Mouse (Mus musculus): ENCODE measurements around the gene Spn. TPM values are rescaled to one million over a fixed set of nuclear protein-coding genes. Genes with fewer than 3 reads are reported as not detected.

Spn gene
- polyA plus RNA-seq, 1 experiment = 49.2 TPM

GRCm38 (mm10) chr7:127139100-127139499 lies 1.5 kb upstream of the Spn start:
- WGBS = 65% methylated on average over 7 of the region's 7 CpGs
- Histone ChIP-seq H3K4me3 (replicated peaks; ENCODE audit: control insufficient read depth, low read depth, low read length) (no peak overlapping the region), H3K4me1 (ENCODE audit: control insufficient read depth, insufficient read depth, low read length) (peaks cover 10% of the 10 kb centered on the region; the same call in 1 of the 2 replicates), H3K27ac (ENCODE audit: control insufficient read depth, insufficient read depth, low read depth, low read length, poor library complexity) (no peak overlapping the region)
- TF ChIP-seq POLR2A (IDR thresholded peaks at IDR 0.05; ENCODE audit: borderline replicate concordance, control insufficient read depth, low read depth, low read length) (no peak), CTCF (IDR thresholded peaks at IDR 0.05; ENCODE audit: control insufficient read depth, insufficient read depth, low read length) (no peak)

- H3K4me3 ChIP-seq (replicated peaks; ENCODE audit: control insufficient read depth, low read depth, low read length) = peak overlapping the region; percentile 63
- H3K27ac ChIP-seq (ENCODE audit: control insufficient read depth, insufficient read depth, low read depth, low read length, poor library complexity) = peak overlapping the region; percentile 75
- H3K4me1 ChIP-seq (ENCODE audit: control insufficient read depth, insufficient read depth, low read length) = peaks cover 15% of the 10 kb centered on the region; the same call in 1 of the 2 replicates
- TF ChIP-seq POLR2A (IDR thresholded peaks at IDR 0.05; ENCODE audit: borderline replicate concordance, control insufficient read depth, low read depth, low read length) = no peak; the same call in 1 of the 2 replicates
- TF ChIP-seq CTCF (IDR thresholded peaks at IDR 0.05; ENCODE audit: control insufficient read depth, insufficient read depth, low read length) = no peak
- 5% methylated on average over 22 of the region's 22 CpGs for WGBS
Observed at GRCm38 (mm10) chr7:127136181-127137071, 1.2 kb downstream of the Spn start.

GRCm38 (mm10) chr7:127134821-127135447 lies 2.7 kb downstream of the Spn start:
- no peak for TF ChIP-seq CTCF (IDR thresholded peaks at IDR 0.05; ENCODE audit: control insufficient read depth, insufficient read depth, low read length)
- no peak for TF ChIP-seq POLR2A (IDR thresholded peaks at IDR 0.05; ENCODE audit: borderline replicate concordance, control insufficient read depth, low read depth, low read length)
- Histone ChIP-seq H3K4me1 (ENCODE audit: control insufficient read depth, insufficient read depth, low read length) (peaks cover 14% of the 10 kb centered on the region; the same call in 1 of the 2 replicates), H3K27ac (ENCODE audit: control insufficient read depth, insufficient read depth, low read depth, low read length, poor library complexity) (peak overlapping the region; percentile 83), H3K4me3 (replicated peaks; ENCODE audit: control insufficient read depth, low read depth, low read length) (peak overlapping the region; percentile 59)
- 3% methylated on average over 11 of the region's 11 CpGs for WGBS

- peaks cover 17% of the 10 kb centered on the region; the same call in 1 of the 2 replicates for H3K4me1 ChIP-seq (ENCODE audit: control insufficient read depth, insufficient read depth, low read length)
- H3K4me3 ChIP-seq (replicated peaks; ENCODE audit: control insufficient read depth, low read depth, low read length) = no peak overlapping the region
- H3K27ac ChIP-seq (ENCODE audit: control insufficient read depth, insufficient read depth, low read depth, low read length, poor library complexity) = no peak overlapping the region
- 67% methylated on average over 5 of the region's 5 CpGs for WGBS
- TF ChIP-seq POLR2A (IDR thresholded peaks at IDR 0.05; ENCODE audit: borderline replicate concordance, control insufficient read depth, low read depth, low read length) (no peak), CTCF (IDR thresholded peaks at IDR 0.05; ENCODE audit: control insufficient read depth, insufficient read depth, low read length) (no peak)
Observed at GRCm38 (mm10) chr7:127133125-127133524, 4.5 kb downstream of the Spn start.

GRCm38 (mm10) chr7:127129638-127130037 lies 8.0 kb downstream of the Spn start:
- no peak overlapping the region for H3K4me3 ChIP-seq (replicated peaks; ENCODE audit: control insufficient read depth, low read depth, low read length)
- WGBS = 3% methylated on average over 4 of the region's 4 CpGs
- no peak overlapping the region for H3K27ac ChIP-seq (ENCODE audit: control insufficient read depth, insufficient read depth, low read depth, low read length, poor library complexity)
- TF ChIP-seq POLR2A (IDR thresholded peaks at IDR 0.05; ENCODE audit: borderline replicate concordance, control insufficient read depth, low read depth, low read length) (no peak), CTCF (IDR thresholded peaks at IDR 0.05; ENCODE audit: control insufficient read depth, insufficient read depth, low read length) (peak; percentile 62)
- H3K4me1 ChIP-seq (ENCODE audit: control insufficient read depth, insufficient read depth, low read length) = peaks cover 11% of the 10 kb centered on the region; the same call in 1 of the 2 replicates

- Histone ChIP-seq H3K27ac (ENCODE audit: control insufficient read depth, insufficient read depth, low read depth, low read length, poor library complexity) (no peak within 1 kb of the TSS), H3K4me3 (replicated peaks; ENCODE audit: control insufficient read depth, low read depth, low read length) (no peak within 1 kb of the TSS), H3K4me1 (ENCODE audit: control insufficient read depth, insufficient read depth, low read length) (no peaks in the 10 kb centered on the region; the same call in 1 of the 2 replicates)
- TF ChIP-seq POLR2A (IDR thresholded peaks at IDR 0.05; ENCODE audit: borderline replicate concordance, control insufficient read depth, low read depth, low read length) (no peak), CTCF (IDR thresholded peaks at IDR 0.05; ENCODE audit: control insufficient read depth, insufficient read depth, low read length) (no peak)
- WGBS = 63% methylated on average over 7 of the region's 7 CpGs
Observed at GRCm38 (mm10) chr7:127121911-127122270, 15.7 kb downstream of the Spn start, which contains the start of gene Qprt. Qprt (minus strand) TSS chr7:127122226.

GRCm38 (mm10) chr7:127121061-127121910 lies 16.3 kb downstream of the Spn start:
- WGBS = 86% methylated on average over 21 of the region's 21 CpGs
- no peak overlapping the region for H3K4me3 ChIP-seq (replicated peaks; ENCODE audit: control insufficient read depth, low read depth, low read length)
- no peaks in the 10 kb centered on the region; the same call in 1 of the 2 replicates for H3K4me1 ChIP-seq (ENCODE audit: control insufficient read depth, insufficient read depth, low read length)
- no peak for TF ChIP-seq POLR2A (IDR thresholded peaks at IDR 0.05; ENCODE audit: borderline replicate concordance, control insufficient read depth, low read depth, low read length)
- no peak for TF ChIP-seq CTCF (IDR thresholded peaks at IDR 0.05; ENCODE audit: control insufficient read depth, insufficient read depth, low read length)
- H3K27ac ChIP-seq (ENCODE audit: control insufficient read depth, insufficient read depth, low read depth, low read length, poor library complexity) = no peak overlapping the region
